Mouse (Mus musculus): Measurements from ENCODE around the gene Tgfbrap1. TPM values are rescaled to one million over a fixed set of nuclear protein-coding genes. Genes with fewer than 3 reads are reported as not detected.

The Tgfbrap1 gene
- polyA plus RNA-seq, 1 experiment: not detected

DNA sequence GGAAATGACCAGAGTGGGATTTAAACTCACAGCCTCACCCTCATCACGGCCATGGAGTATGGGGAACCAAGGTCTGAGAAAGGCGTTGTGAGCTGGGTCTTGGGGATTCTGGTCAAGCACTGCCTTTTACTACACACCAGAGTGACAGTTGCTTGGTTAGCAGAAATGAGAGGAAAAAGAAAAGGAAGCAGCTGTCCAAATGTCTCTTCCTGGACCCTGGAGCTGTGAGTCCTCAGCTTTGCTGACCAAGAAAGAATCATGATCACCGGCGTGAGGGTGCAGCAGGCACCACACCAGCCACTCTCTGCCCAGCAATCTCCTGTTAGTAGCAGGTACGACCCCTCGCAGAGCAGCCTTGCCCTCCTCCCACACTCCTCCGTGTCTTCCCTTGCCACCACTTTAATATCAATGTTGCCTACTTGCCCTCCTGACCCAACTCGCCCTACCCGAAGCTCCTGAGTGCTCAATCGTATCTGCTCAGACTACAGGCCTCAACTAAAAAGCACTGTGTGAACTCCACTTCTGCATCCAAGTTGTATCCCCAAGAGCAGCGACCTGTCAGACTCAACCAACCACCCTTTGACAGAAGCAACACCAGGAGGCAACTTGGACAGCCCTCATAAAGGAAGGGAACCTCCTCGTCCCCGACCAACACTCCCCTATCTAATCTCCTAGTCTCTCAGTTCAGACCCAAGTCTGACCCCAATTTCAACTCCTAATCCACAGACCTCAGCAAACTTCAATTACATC is 7.0 kb downstream of the Tgfbrap1 start:
- TF ChIP-seq CTCF (IDR thresholded peaks at IDR 0.05; ENCODE audit: insufficient read depth, low read depth, low read length): no peak
- WGBS: 44% methylated on average over 13 of the region's 13 CpGs
- no peak overlapping the region for H3K27ac ChIP-seq (ENCODE audit: insufficient read depth, low read depth, low read length)

DNA sequence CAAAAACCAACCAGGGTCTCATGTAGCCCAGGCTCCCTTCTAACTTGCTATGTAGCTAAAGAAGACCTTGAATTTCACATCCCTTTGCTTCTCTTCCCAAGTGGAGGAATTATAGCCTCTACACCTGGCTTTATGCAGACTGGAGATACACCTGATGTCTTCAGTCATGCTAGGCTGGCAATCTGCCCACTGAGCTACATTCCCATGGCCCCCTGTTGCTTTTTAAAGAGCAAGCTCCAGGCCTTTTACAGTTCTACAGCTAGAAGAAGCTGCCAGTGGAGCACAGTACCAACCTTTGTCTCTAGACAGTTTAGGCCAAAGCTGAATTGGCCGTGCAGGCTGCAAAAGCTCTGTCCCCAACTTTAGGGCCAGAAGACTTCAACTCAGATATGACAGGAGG is 8.0 kb downstream of the Tgfbrap1 start:
- 48% methylated on average over 1 of the region's 1 CpGs for WGBS
- Histone ChIP-seq H3K27ac (ENCODE audit: insufficient read depth, low read depth, low read length) (no peak overlapping the region), H3K4me1 (ENCODE audit: control insufficient read depth, insufficient read depth, low read length) (peaks cover 7% of the 10 kb centered on the region; the same call in 1 of the 2 replicates), H3K4me3 (ENCODE audit: insufficient read depth, low read depth, low read length) (no peak overlapping the region)
- TF ChIP-seq CTCF (IDR thresholded peaks at IDR 0.05; ENCODE audit: insufficient read depth, low read depth, low read length) (no peak), POLR2A (IDR thresholded peaks at IDR 0.05; ENCODE audit: insufficient read depth, low read depth, low read length) (no peak)

More for the DNA sequence above, 7.0 kb downstream of the Tgfbrap1 start:
- peak overlapping the region; percentile 82 for H3K4me3 ChIP-seq (ENCODE audit: insufficient read depth, low read depth, low read length)
- peaks cover 7% of the 10 kb centered on the region; the same call in 1 of the 2 replicates for H3K4me1 ChIP-seq (ENCODE audit: control insufficient read depth, insufficient read depth, low read length)

DNA sequence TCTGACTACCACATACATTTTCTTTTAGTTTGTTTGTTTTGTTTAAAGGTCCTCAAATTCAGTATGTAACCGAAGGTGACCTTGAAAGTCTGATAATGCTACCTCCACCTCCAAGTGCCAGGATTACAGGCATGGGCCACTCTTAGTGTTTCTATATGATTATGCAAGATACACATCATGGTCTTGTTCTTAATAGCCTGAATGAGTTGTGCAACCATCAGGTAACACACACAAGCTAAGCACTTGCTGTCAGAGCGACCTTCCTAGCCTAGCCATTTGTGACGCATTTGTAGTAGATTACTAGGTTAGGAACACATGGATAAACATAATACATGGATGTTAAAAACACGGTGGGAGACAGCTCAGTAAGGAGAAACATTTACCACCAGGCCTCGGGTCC is 15.5 kb downstream of the Tgfbrap1 start:
- Histone ChIP-seq H3K4me3 (ENCODE audit: insufficient read depth, low read depth, low read length) (no peak overlapping the region), H3K27ac (ENCODE audit: insufficient read depth, low read depth, low read length) (no peak overlapping the region), H3K4me1 (ENCODE audit: control insufficient read depth, insufficient read depth, low read length) (no peaks in the 10 kb centered on the region)
- WGBS: 86% methylated on average over 5 of the region's 5 CpGs
- TF ChIP-seq CTCF (IDR thresholded peaks at IDR 0.05; ENCODE audit: insufficient read depth, low read depth, low read length): no peak
- no peak for TF ChIP-seq POLR2A (IDR thresholded peaks at IDR 0.05; ENCODE audit: insufficient read depth, low read depth, low read length)

DNA sequence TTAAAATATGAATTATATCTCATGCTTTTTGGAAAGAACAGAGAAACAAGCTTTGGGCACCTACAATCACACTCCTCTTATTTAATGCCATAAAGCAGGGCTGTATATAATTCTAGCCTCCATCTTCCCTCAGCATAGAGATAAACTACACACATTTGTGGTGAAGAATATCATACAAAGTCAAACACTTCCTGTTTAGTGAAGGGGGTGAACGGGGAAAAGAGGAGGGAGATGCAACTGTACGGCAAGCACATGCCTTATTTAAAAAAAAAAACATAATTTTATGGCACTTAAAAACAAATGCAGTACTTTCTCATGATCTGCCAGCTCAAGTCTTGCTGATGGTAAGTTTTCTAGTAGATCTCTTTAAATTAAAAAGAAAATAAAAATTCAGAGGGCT is 20.3 kb downstream of the Tgfbrap1 start:
- Histone ChIP-seq H3K4me3 (ENCODE audit: insufficient read depth, low read depth, low read length) (no peak overlapping the region), H3K4me1 (ENCODE audit: control insufficient read depth, insufficient read depth, low read length) (no peaks in the 10 kb centered on the region), H3K27ac (ENCODE audit: insufficient read depth, low read depth, low read length) (no peak overlapping the region)
- TF ChIP-seq CTCF (IDR thresholded peaks at IDR 0.05; ENCODE audit: insufficient read depth, low read depth, low read length) (no peak), POLR2A (IDR thresholded peaks at IDR 0.05; ENCODE audit: insufficient read depth, low read depth, low read length) (no peak)
- 93% methylated on average over 2 of the region's 2 CpGs for WGBS

DNA sequence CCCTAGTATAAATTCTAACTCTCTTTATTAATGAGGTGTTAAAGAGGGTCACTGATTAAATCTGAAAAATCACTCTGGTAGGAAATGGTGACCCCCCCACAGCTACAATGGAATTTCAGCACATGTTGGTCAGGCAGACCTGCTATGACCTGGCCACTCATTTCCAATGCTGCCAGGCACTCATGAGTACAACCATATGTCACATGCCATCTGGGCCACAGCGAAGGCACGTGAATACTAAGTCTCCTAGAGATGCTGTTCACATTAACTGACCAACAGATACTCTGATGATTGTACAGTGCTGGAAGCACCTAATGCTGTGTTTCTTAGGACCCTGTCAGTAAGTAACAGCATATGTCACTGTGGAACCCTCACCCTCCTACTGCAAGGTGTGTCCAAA is 23.6 kb downstream of the Tgfbrap1 start:
- no peak overlapping the region for H3K27ac ChIP-seq (ENCODE audit: insufficient read depth, low read depth, low read length)
- TF ChIP-seq CTCF (IDR thresholded peaks at IDR 0.05; ENCODE audit: insufficient read depth, low read depth, low read length) (no peak), POLR2A (IDR thresholded peaks at IDR 0.05; ENCODE audit: insufficient read depth, low read depth, low read length) (no peak)
- H3K4me1 ChIP-seq (ENCODE audit: control insufficient read depth, insufficient read depth, low read length): no peaks in the 10 kb centered on the region
- no peak overlapping the region for H3K4me3 ChIP-seq (ENCODE audit: insufficient read depth, low read depth, low read length)
- 94% methylated on average over 2 of the region's 2 CpGs for WGBS

DNA sequence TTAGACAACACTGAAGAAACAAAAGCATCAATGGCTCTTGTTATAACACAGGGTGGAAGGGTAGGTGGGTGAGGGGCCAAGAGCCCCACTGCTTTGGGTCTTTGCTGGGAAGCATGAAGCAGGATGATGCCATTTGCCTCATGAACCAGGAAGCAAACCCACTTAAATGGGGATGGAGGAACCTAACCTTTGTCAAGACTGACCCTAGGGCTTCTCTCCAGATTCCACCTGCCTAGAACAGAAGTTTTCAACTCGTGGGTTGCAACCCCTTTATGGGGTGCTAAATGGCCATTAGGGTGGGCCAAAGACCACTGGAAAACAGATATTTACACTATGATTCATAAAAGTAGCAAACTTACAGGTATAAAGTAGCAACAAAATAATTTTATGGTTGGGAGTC is 25.9 kb downstream of the Tgfbrap1 start:
- H3K4me3 ChIP-seq (ENCODE audit: insufficient read depth, low read depth, low read length): no peak overlapping the region
- TF ChIP-seq POLR2A (IDR thresholded peaks at IDR 0.05; ENCODE audit: insufficient read depth, low read depth, low read length): no peak
- no peak for TF ChIP-seq CTCF (IDR thresholded peaks at IDR 0.05; ENCODE audit: insufficient read depth, low read depth, low read length)
- 82% methylated on average over 1 of the region's 1 CpGs for WGBS
- H3K4me1 ChIP-seq (ENCODE audit: control insufficient read depth, insufficient read depth, low read length): no peaks in the 10 kb centered on the region
- H3K27ac ChIP-seq (ENCODE audit: insufficient read depth, low read depth, low read length): no peak overlapping the region

DNA sequence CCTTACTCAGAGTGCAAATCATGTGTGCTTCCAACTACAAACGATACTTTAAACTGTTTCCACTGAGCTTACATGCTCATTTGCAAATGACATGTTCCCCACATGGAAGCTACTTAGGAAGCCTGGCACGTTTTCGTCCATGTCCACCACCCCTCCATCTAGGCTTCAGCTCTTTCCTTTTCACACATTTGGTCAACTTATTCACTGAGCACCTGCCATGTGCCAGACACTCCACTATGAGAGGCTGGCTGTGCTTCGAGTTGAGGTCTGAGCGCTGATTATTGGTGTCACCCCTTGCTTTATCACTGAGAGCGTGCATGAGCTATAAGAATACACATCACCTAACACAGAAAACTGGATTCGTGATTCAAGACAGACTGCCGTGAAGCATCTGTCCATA is 26.4 kb downstream of the Tgfbrap1 start:
- Histone ChIP-seq H3K4me1 (ENCODE audit: control insufficient read depth, insufficient read depth, low read length) (no peaks in the 10 kb centered on the region), H3K27ac (ENCODE audit: insufficient read depth, low read depth, low read length) (no peak overlapping the region), H3K4me3 (ENCODE audit: insufficient read depth, low read depth, low read length) (no peak overlapping the region)
- 80% methylated on average over 8 of the region's 8 CpGs for WGBS
- TF ChIP-seq CTCF (IDR thresholded peaks at IDR 0.05; ENCODE audit: insufficient read depth, low read depth, low read length): no peak
- TF ChIP-seq POLR2A (IDR thresholded peaks at IDR 0.05; ENCODE audit: insufficient read depth, low read depth, low read length): no peak

DNA sequence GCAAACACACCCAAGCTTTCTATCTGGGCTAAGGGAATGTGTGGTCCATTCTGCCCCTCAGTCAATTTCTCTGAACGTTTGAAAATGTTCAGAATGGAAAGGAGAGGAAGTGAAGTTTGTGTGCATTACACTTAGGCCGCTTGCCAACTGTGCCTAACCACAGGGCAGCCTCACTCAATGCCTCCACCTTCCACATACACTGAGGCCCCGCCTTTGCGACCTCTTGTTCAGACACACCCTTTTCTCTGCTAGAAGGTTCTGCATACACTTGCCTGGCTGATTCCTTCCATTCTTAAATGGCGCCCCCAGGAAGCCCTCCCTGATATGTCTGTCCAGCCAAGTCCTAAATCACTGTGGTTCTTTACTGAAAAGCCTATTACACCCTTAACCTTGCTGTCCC is 27.7 kb downstream of the Tgfbrap1 start:
- WGBS: 82% methylated on average over 5 of the region's 5 CpGs
- TF ChIP-seq POLR2A (IDR thresholded peaks at IDR 0.05; ENCODE audit: insufficient read depth, low read depth, low read length): no peak
- TF ChIP-seq CTCF (IDR thresholded peaks at IDR 0.05; ENCODE audit: insufficient read depth, low read depth, low read length): no peak
- H3K4me3 ChIP-seq (ENCODE audit: insufficient read depth, low read depth, low read length): no peak overlapping the region
- no peaks in the 10 kb centered on the region for H3K4me1 ChIP-seq (ENCODE audit: control insufficient read depth, insufficient read depth, low read length)
- H3K27ac ChIP-seq (ENCODE audit: insufficient read depth, low read depth, low read length): no peak overlapping the region

DNA sequence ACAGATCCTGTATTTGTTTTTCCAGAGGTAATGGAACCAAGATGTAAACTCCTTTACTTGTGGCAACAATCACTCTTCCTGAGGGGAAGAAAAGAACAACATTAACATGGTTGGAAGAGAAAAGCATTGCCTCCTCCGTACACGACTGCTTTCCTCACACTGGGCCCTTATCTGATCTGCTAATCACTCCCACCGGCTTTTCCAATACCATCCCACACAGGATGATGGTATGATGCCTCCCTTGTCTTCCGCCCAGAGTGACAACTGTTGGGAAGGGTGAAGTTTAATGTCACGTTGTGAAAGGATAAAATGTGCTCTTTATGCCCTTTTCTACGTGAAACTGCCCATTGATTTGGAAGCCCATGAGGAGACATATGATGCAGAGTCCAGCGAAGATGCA is 30.9 kb downstream of the Tgfbrap1 start:
- no peaks in the 10 kb centered on the region for H3K4me1 ChIP-seq (ENCODE audit: control insufficient read depth, insufficient read depth, low read length)
- 87% methylated on average over 7 of the region's 7 CpGs for WGBS
- H3K27ac ChIP-seq (ENCODE audit: insufficient read depth, low read depth, low read length): no peak overlapping the region
- no peak for TF ChIP-seq CTCF (IDR thresholded peaks at IDR 0.05; ENCODE audit: insufficient read depth, low read depth, low read length)
- TF ChIP-seq POLR2A (IDR thresholded peaks at IDR 0.05; ENCODE audit: insufficient read depth, low read depth, low read length): no peak
- no peak overlapping the region for H3K4me3 ChIP-seq (ENCODE audit: insufficient read depth, low read depth, low read length)
